Mouse (Mus musculus) liver, adult 2 months (tissue): ENCODE results near the gene Plekhm1.

ENCODE experiments used
- CTCF ChIP-seq: fragments of 200-500 bp; IDR thresholded peaks from 2 replicates; pipeline ENCODE4 v1.5.1; 2011; ENCODE audit warnings: low read depth, low read length, control low read depth
- POLR2A ChIP-seq: fragments of 200-500 bp; IDR thresholded peaks from 2 replicates; pipeline ENCODE4 v1.6.1; 2011; ENCODE audit warnings: low read length, control low read depth; ENCODE audit not compliant: insufficient read depth; ENCODE audit errors: extremely low read depth

DNA sequence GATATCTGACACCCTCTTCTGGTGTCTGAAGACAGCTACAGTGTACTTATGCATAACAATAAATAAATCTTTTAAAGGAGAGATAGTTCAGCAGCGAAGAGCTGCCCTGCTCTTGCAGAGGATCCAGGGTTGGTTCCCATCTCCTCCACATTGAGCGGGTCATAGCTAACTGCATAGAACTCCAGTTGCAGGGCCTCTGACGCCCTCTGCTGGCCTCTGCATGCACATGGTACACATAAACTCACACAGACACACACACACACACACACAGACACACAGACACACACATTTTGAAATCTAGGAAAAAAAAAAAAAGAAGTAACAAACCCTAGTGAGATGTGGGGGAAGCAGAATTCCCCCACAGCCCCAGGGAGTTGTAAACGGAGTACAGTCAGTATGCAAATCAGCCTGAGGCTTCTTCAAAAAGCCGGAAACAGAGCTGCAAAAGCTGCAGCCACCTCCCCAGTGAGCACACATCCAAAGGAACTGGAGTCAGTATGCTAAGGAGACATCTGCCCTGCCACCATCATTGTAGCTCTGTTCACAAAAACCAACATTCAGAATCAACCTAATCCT, 60.2 kb downstream of the Plekhm1 start:
- TF ChIP-seq POLR2A: no peak
- no peak for TF ChIP-seq CTCF
